15 mouse cellular contexts compared by ENCODE assay signal in genomic region chr7:56220811-56221210, GRCm38 (mm10). TPM values are rescaled to one million over a fixed set of nuclear protein-coding genes. Genes with fewer than 3 reads are reported as not detected.
DNase-seq lines count a peak whose midpoint lies in the region.
"Had no signal": no experiment of that assay in that cellular context is flagged by ENCODE, and none has a peak within 500 bp of the region (broad histone marks: within the 10 kb centered on the region; RNA-seq: fewer than 3 reads in every experiment).

No protein-coding gene starts in this region.

- peak; percentile 33 for DNase-seq in heart, adult 11 months
- DNase-seq in heart, postnatal 4 days = no peak
- DNase-seq in fat pad, adult 2 months (ENCODE audit: extremely low read depth, low read depth, low spot score) = peak; percentile 2
- DNase-seq in retina, postnatal 1 day = no peak
- DNase-seq in thymus, adult 18-20 months = no peak
- DNase-seq: adrenal gland, adult 2 months; adrenal gland, postnatal 10 days; adrenal gland, postnatal 25 days; cerebellum, adult 11-12 months; cerebellum, adult 2 months; cerebellum, adult 9-10 months; cerebellum, postnatal 10 days; cerebellum, postnatal 25 days had no signal

RNA-seq across cellular contexts. Expression of gene Oca2, which starts 18.7 kb away (rescaled TPM):
- not detected for total RNA-seq in heart, postnatal 4 days (2021)
- total RNA-seq: ES-E14, MEL had no signal

Comparison
In these comparisons a context has a peak if more than half of its experiments do, and no peak if none do; other contexts are left out.
1. DNase-seq: peak in heart, adult 11 months (single experiment) and fat pad, adult 2 months (single experiment); none in heart, postnatal 4 days (single experiment), retina, postnatal 1 day (single experiment) and thymus, adult 18-20 months (0 of 2).